Mouse (Mus musculus): ENCODE measurements around the gene Il16. TPM values are rescaled to one million over a fixed set of nuclear protein-coding genes. Genes with fewer than 3 reads are reported as not detected.
A peak's percentile ranks its signal among the peaks of the same experiment; 100 is the strongest.

Il16 gene
- polyA plus RNA-seq, 1 experiment from 2014 or later = 4.9 TPM

DNA sequence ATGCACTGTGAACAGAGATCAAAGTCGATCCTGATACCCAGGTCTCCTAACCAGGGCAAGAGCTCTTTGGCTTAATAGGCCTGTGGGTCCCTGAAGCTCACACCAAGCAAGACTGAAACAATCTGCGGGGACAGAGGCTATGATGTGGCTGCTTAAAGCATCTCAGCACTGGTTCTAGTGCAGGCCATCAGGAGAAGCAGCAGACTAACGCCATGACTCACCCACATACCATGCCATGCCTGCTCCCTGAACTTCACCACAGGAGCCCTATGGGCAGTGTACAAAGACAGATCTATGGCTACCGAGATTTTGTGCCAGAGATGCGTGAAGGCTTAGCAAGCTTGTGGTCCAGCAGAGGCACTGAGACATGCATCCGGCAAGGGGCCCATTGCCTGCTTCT is 74.0 kb downstream of the Il16 start:
- Histone ChIP-seq H3K36me3 (no peaks in the 10 kb centered on the region), H3K27ac (no peak overlapping the region), H3K9ac (no peak overlapping the region), H3K27me3 (no peaks in the 10 kb centered on the region), H3K4me2 (no peak overlapping the region), H3K9me3 (no peaks in the 10 kb centered on the region), H3K4me3 (no peak overlapping the region), H3K4me1 (0 out of 2 replicates have a peak, but pooled peaks cover 4% of the 10 kb centered on the region)
- 85% methylated on average over 6 of the region's 6 CpGs for WGBS
- no peak for ATAC-seq (ENCODE audit: insufficient number of reproducible peaks, insufficient read depth, low FRiP score, low TSS enrichment, low read depth)

DNA sequence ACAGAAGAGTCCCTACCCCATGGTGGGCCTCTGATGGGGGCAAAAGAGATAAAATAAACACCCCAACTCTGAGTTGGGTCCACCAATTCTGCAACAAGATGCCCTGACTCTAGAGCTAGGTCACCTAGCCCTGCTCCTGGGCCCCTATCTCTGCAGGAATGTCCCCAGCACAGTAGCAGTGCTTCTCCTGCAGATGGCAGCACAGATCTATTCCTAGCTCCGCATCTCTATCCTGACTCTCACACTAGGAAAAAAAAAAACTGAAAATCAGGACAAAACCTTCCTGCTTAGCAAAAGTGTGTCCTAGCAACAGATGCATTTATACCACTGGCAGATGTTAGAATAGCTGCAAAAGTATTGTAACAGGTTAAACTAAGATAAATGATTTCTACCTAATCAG is 76.8 kb downstream of the Il16 start:
- WGBS = 8% methylated on average over 1 of the region's 1 CpGs
- H3K27me3 ChIP-seq = no peaks in the 10 kb centered on the region
- 0 out of 2 replicates have a peak overlapping the region, but pooled peaks have one; percentile 36 for H3K9ac ChIP-seq
- H3K4me3 ChIP-seq = no peak overlapping the region
- no peak overlapping the region for H3K27ac ChIP-seq
- H3K36me3 ChIP-seq = no peaks in the 10 kb centered on the region
- H3K9me3 ChIP-seq = no peaks in the 10 kb centered on the region
- no peak overlapping the region for H3K4me2 ChIP-seq
- ATAC-seq (ENCODE audit: insufficient number of reproducible peaks, insufficient read depth, low FRiP score, low TSS enrichment, low read depth) = no peak
- H3K4me1 ChIP-seq = 0 out of 2 replicates have a peak, but pooled peaks cover 4% of the 10 kb centered on the region

DNA sequence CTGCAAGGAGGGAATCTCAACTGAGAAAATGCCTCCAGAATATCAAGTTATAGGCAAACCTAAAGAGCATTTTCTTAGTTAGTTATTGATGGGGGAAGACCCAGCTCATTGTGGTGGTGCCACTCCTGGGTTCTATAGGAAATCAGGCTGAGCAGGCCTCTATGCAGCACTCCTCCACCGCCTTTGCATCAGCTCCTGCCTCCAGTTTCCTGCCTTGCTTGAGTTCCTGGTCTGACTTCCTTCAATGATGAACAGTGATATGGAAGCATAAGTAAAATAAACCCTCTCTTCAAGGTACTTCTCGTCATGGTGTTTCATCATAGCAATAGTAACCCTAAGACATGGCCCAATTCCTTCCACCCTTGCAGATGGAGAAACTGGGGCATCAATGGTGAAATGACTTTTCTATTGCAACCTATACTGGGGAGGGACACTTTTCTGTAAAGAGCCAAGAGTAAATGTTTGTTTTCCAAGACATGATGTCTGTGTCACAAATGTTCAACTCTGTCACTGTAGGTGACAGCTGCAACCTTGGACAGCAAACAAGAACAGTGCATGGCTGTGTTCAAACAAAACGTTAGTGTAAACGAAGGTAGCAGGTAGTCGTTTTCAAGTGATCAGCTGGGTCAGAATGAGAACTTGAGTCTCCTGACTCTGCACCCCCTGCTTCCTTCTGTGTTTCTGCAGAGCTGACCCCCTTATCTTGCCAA is 77.4 kb downstream of the Il16 start:
- no peak overlapping the region for H3K4me3 ChIP-seq
- 84% methylated on average over 5 of the region's 5 CpGs for WGBS
- H3K9me3 ChIP-seq = no peaks in the 10 kb centered on the region
- H3K36me3 ChIP-seq = no peaks in the 10 kb centered on the region
- no peak overlapping the region for H3K9ac ChIP-seq
- no peak overlapping the region for H3K27ac ChIP-seq
- no peak overlapping the region for H3K4me2 ChIP-seq
- H3K4me1 ChIP-seq = 0 out of 2 replicates have a peak, but pooled peaks cover 4% of the 10 kb centered on the region
- no peak for ATAC-seq (ENCODE audit: insufficient number of reproducible peaks, insufficient read depth, low FRiP score, low TSS enrichment, low read depth)
- no peaks in the 10 kb centered on the region for H3K27me3 ChIP-seq

DNA sequence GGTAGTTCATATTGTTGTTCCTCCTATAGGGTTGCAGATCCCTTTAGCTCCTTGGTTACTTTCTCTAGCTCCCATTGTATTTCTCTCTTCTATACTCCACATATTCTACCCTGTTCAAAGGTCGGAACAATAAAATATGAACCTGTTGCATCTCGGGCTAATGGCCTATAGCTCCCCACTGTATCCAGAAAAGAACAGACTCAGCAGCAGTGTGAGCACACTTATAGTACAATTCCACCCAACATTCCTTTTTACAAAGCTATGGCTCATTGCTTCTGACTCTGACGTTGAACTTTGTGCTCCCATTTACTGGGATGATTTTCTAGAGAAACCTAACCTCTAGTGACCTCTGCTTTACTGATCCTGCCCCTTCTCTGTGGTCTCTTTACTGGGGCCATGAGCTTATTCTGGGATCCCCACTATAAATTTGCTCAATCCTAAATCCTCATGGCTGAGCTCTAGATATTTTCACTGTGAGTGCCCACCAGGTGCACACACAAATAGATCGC is 79.4 kb downstream of the Il16 start:
- Histone ChIP-seq H3K4me3 (no peak overlapping the region), H3K4me2 (no peak overlapping the region), H3K4me1 (0 out of 2 replicates have a peak, but pooled peaks cover 4% of the 10 kb centered on the region), H3K27ac (no peak overlapping the region), H3K36me3 (no peaks in the 10 kb centered on the region), H3K27me3 (no peaks in the 10 kb centered on the region), H3K9me3 (no peaks in the 10 kb centered on the region), H3K9ac (no peak overlapping the region)
- ATAC-seq (ENCODE audit: insufficient number of reproducible peaks, insufficient read depth, low FRiP score, low TSS enrichment, low read depth) = no peak
- 83% methylated on average over 4 of the region's 4 CpGs for WGBS

DNA sequence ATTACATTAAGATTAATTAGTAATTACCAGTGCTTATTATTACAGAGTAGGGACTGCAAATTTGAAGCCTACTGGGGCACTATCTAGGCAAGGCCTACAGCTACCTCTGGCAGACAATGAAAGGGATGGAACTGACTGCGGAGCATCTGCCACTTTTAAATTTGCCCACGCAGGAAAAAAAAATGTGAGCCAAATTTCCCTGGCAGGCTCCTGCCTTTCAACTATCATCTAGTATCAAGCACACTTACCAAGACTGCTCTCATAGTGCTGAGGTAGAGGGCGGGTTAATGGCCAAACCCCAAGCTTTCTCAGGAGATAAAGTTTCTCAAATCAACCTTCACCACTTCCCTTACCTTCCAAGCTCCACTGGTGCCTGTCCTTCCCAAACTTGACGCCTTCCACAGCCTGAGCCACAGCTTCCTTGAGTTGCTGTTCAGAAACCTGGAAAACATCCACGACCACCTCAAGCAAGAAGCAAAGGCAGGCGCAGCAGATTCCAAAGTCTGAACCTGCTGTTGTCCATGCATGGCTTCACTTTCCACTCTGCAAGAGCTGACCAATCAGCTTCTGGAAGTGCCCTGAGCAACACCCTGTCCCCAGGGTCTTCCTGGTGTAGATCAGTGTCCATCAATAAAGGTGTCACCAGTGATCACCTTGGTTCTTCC is 82.7 kb downstream of the Il16 start:
- no peak for ATAC-seq (ENCODE audit: insufficient number of reproducible peaks, insufficient read depth, low FRiP score, low TSS enrichment, low read depth)
- Histone ChIP-seq H3K4me1 (no peaks in the 10 kb centered on the region), H3K27me3 (no peaks in the 10 kb centered on the region), H3K9me3 (no peaks in the 10 kb centered on the region), H3K27ac (no peak overlapping the region), H3K4me3 (no peak overlapping the region), H3K9ac (no peak overlapping the region), H3K36me3 (no peaks in the 10 kb centered on the region), H3K4me2 (no peak overlapping the region)
- 82% methylated on average over 6 of the region's 6 CpGs for WGBS

DNA sequence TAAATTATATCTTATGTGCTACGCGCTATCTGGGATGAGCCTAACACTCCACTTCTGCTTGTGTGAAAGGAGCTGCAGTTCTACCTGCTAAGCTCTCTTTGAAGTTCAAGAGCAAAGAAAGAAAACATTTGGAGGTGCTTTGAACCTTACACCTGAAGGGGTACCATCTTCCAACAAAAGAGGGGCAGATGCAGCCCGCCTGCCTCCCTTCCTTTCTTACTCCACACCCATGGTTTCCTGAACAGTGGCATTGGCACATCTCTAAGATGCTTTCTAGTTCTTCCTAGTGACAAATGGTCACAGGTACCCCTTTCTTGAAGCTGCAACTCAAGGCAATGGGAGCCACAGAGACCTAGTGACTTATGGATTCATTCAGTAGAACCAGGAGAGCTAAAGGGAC is 83.8 kb downstream of the Il16 start:
- H3K9ac ChIP-seq = no peak overlapping the region
- H3K4me1 ChIP-seq = no peaks in the 10 kb centered on the region
- H3K9me3 ChIP-seq = no peaks in the 10 kb centered on the region
- no peaks in the 10 kb centered on the region for H3K27me3 ChIP-seq
- H3K36me3 ChIP-seq = no peaks in the 10 kb centered on the region
- no peak for ATAC-seq (ENCODE audit: insufficient number of reproducible peaks, insufficient read depth, low FRiP score, low TSS enrichment, low read depth)
- no peak overlapping the region for H3K27ac ChIP-seq
- no peak overlapping the region for H3K4me3 ChIP-seq
- no peak overlapping the region for H3K4me2 ChIP-seq
- 96% methylated on average over 3 of the region's 3 CpGs for WGBS

DNA sequence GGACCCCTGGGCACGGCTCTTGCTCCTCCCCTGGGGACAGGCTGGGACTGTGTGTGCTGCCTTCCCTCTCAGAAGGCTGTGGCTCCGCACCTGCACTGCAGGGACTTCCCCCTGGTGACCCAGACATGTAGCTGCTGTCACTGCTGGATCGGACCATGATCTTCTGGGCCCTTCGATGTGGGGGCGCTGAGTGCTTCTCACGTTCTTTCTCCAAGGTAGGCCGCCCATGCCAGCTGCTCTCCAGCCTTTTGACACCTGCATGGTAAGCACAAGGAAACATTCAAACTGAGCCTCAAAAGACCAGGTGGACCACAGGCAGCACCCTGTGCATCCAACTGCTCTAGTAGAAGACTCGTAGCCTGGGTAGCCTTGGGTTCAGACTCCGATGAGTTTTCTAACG is 84.5 kb downstream of the Il16 start:
- WGBS = 83% methylated on average over 10 of the region's 10 CpGs
- Histone ChIP-seq H3K4me3 (no peak overlapping the region), H3K9me3 (no peaks in the 10 kb centered on the region), H3K27me3 (no peaks in the 10 kb centered on the region), H3K9ac (no peak overlapping the region), H3K4me2 (no peak overlapping the region), H3K27ac (no peak overlapping the region), H3K4me1 (no peaks in the 10 kb centered on the region), H3K36me3 (no peaks in the 10 kb centered on the region)
- no peak for ATAC-seq (ENCODE audit: insufficient number of reproducible peaks, insufficient read depth, low FRiP score, low TSS enrichment, low read depth)

DNA sequence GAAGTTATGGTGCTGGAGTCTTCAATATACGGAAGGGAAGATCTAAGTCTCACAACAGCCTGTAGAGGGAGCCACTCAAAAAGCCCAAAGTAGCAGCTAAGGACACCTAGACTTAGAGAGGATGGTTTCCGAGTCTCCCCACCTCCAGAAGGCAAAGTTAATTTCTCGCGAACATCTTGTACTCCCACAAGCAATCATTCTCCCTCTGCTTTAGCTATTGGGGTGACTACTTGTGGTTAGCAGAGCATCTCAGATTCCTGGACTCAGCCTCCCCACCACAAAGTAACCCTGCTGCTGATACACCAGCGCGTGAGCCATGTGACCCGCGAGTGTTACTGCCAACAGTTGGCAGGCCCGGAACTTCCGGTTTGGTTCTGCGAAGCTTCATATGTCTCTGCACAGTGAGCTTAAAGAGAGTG is 85.2 kb downstream of the Il16 start:
- ATAC-seq (ENCODE audit: insufficient number of reproducible peaks, insufficient read depth, low FRiP score, low TSS enrichment, low read depth) = no peak
- no peak overlapping the region for H3K27ac ChIP-seq
- H3K9me3 ChIP-seq = no peaks in the 10 kb centered on the region
- H3K27me3 ChIP-seq = no peaks in the 10 kb centered on the region
- no peaks in the 10 kb centered on the region for H3K36me3 ChIP-seq
- H3K4me1 ChIP-seq = no peaks in the 10 kb centered on the region
- H3K9ac ChIP-seq = no peak overlapping the region
- no peak overlapping the region for H3K4me2 ChIP-seq
- no peak overlapping the region for H3K4me3 ChIP-seq
- 90% methylated on average over 11 of the region's 11 CpGs for WGBS

DNA sequence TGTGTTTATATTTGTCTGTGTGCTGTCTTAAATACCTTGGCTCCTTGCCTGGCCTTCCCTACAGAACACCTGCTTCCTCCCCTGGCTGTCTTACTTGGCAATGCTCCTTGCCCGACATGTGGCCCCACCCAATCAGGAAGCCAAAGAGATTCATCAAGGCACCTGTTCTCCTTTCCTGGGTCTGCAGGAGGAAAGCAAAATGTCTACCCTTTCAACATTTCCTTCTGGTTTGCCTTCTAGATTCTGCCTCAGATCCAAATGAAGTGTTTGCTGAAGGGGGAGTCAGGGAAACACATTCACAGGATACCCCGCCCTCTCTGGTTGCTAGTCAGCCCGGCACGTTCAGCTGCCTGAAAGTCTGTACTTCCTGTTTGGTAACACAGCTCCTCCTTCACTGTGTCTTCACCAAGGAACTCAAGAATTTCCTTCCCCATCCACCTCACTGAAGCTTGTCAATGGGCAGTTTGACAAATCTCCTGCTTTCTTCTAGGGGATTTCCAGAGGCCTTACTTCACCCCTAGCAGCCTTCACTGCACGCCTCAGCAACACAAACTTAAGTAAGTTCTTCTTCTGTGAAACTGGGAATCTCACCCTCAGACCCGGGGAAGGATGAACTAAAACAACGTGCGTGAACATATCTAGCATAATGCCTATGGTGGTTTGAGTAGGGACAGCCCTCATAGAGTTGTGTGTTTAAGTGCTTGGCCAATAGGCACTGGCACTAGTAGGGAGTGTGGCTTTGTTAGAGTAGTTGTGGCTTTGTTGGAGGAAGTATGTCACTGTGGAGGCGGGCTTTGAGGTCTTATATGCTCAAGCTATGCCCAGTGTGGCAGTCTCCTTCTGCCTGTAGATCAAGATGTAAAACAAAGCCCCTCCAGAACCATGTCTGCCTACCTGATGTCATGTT is 86.1 kb downstream of the Il16 start:
- ATAC-seq (ENCODE audit: insufficient number of reproducible peaks, insufficient read depth, low FRiP score, low TSS enrichment, low read depth) = no peak
- WGBS = 83% methylated on average over 9 of the region's 9 CpGs
- no peak overlapping the region for H3K27ac ChIP-seq

DNA sequence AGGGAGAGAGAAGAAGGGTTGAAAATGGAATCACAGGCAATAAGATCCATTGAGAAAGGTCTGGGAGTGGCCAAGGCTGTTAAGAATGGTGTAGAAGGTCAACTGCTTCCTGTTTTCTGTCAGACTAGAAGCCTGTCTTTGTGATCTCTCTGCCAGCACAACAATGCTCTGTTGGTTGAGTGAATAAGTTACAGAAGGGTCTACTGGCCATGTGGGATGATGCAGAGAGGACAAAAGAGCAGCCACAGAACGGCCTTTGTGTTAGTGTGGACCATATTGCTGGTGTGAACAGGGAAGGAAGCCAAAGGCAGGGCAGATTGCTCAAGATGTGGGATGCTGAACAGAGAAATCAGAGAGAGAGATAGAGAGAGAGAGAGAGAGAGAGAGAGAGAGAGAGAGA is 86.8 kb downstream of the Il16 start:
- no peak overlapping the region for H3K9ac ChIP-seq
- no peak overlapping the region for H3K4me2 ChIP-seq
- H3K4me1 ChIP-seq = no peaks in the 10 kb centered on the region
- 76% methylated on average over 1 of the region's 1 CpGs for WGBS
- H3K36me3 ChIP-seq = no peaks in the 10 kb centered on the region
- ATAC-seq (ENCODE audit: insufficient number of reproducible peaks, insufficient read depth, low FRiP score, low TSS enrichment, low read depth) = no peak
- no peaks in the 10 kb centered on the region for H3K27me3 ChIP-seq
- no peak overlapping the region for H3K27ac ChIP-seq
- H3K4me3 ChIP-seq = no peak overlapping the region
- no peaks in the 10 kb centered on the region for H3K9me3 ChIP-seq

More for the DNA sequence above, 86.1 kb downstream of the Il16 start:
- Histone ChIP-seq H3K4me2 (no peak overlapping the region), H3K27me3 (no peaks in the 10 kb centered on the region), H3K4me1 (no peaks in the 10 kb centered on the region), H3K9me3 (no peaks in the 10 kb centered on the region), H3K4me3 (no peak overlapping the region), H3K9ac (no peak overlapping the region), H3K36me3 (no peaks in the 10 kb centered on the region)

DNA sequence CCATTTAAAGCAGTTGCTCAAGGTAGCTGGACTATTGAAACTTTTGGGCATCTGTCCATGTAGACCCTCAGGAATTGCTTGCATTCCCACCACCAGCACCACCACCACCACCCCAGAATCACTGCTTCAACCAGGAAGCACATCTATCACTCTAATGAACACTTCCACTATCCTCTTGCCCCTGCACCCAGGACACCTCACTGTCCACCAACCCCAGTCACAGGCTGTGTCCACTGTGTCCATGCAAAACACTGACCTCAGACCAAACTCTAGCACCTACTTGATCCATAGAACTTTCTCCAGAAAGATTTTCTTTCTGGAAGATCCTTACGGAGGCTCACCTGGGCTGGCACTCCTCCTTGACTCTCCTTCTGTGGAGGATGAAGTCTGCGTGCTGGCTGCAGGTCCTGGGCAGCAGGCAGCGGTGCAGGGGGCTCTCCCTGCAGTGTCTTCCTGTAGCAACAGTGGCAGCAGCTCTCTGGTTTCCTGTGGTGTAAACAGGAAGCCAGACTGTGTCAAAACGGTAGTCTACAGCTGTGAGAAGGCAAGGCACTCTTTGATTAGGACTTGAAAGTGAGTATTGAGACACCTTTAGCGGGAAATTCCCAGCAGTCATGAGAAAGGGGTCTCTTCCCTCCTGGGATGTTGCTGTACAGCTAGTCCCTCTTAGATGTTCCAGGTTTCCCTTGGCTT is 90.4 kb downstream of the Il16 start:
- Histone ChIP-seq H3K9ac (no peak overlapping the region), H3K36me3 (no peaks in the 10 kb centered on the region), H3K4me1 (no peaks in the 10 kb centered on the region), H3K4me3 (no peak overlapping the region), H3K9me3 (no peaks in the 10 kb centered on the region), H3K27me3 (no peaks in the 10 kb centered on the region), H3K4me2 (no peak overlapping the region), H3K27ac (no peak overlapping the region)
- 61% methylated on average over 5 of the region's 5 CpGs for WGBS
- no peak for ATAC-seq (ENCODE audit: insufficient number of reproducible peaks, insufficient read depth, low FRiP score, low TSS enrichment, low read depth)
